Mouse (Mus musculus): ENCODE measurements around the gene Glra4.

- TF ChIP-seq CHD1 (IDR thresholded peaks at IDR 0.05; ENCODE audit: low read depth, low read length) (no peak), POLR2A (IDR thresholded peaks at IDR 0.05; ENCODE audit: low read depth, low read length) (no peak), TCF12 (IDR thresholded peaks at IDR 0.05; ENCODE audit: low read depth, low read length) (no peak), MXI1 (IDR thresholded peaks at IDR 0.05; ENCODE audit: low read depth, low read length) (no peak), USF2 (conservative IDR thresholded peaks at IDR 0.05; ENCODE audit: low read depth, low read length) (no peak), CTCF (conservative IDR thresholded peaks at IDR 0.05 in 1 of 2, IDR thresholded peaks at IDR 0.05 in 1 of 2; ENCODE audit: low read depth in 2 of 2, low read length in 2 of 2) (no peak), EP300 (IDR thresholded peaks at IDR 0.05; ENCODE audit: low read length) (no peak), POLR2AphosphoS2 (IDR thresholded peaks at IDR 0.05; ENCODE audit: low read depth, low read length) (no peak), ELF1 (IDR thresholded peaks at IDR 0.05; ENCODE audit: low read depth, low read length) (no peak), ZMIZ1 (IDR thresholded peaks at IDR 0.05; ENCODE audit: low read depth, low read length) (no peak), E2F4 (IDR thresholded peaks at IDR 0.05; ENCODE audit: insufficient replicate concordance, low read depth, low read length) (no peak), MAX (IDR thresholded peaks at IDR 0.05; ENCODE audit: low read length) (no peak)
Measured at GRCm38 (mm10) chrX:136743459-136743858, 36.5 kb downstream of the Glra4 start, which contains the start of gene Morf4l2.
